In the genomic region with DNA sequence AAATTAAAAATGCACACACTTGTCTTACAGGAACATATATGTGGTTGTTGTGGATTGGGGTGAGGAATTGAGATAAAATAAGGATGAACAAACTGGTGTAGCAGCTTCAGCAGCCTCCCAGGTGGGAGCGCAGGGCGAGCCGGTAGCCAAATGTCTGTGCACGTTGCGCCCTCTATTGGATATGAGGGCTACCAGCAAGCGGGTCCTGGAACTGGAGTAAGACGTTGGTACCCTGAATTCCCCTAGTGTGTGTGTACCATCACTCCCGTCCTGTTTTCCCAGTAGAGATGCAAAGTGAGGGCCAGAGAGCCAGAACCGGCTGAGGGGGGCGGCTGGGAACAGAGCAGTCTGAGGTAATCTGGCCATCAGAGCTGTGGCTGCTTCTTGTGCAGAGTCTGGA, we compare ENCODE assay signal across 8 mouse cellular contexts. TPM values are rescaled to one million over a fixed set of nuclear protein-coding genes. Genes with fewer than 3 reads are reported as not detected.
DNase-seq lines count a peak whose midpoint lies in the region; ATAC-seq and TF ChIP-seq lines count a peak whose summit lies in the region.

No protein-coding gene starts in this region.

- TF ChIP-seq POLR2A in ES-Bruce4 (IDR thresholded peaks at IDR 0.05; ENCODE audit: insufficient read depth, low read length), result no peak
- no peak for TF ChIP-seq POLR2A in cerebellum, adult 2 months (IDR thresholded peaks at IDR 0.05; ENCODE audit: borderline replicate concordance, insufficient read depth, low read length)
- no peak for TF ChIP-seq POLR2A in olfactory bulb, adult 2 months (IDR thresholded peaks at IDR 0.05; ENCODE audit: insufficient read depth, low read depth, low read length)

- H3K4me2 ChIP-seq in kidney, embryonic 15.5 days, result no peak overlapping the region
- H3K4me2 ChIP-seq in liver, embryonic 12.5 days, result no peak overlapping the region

- 0 out of 2 replicates have a peak, but pooled peaks have one; percentile 49 for ATAC-seq in kidney, embryonic 15.5 days (replicated peaks; ENCODE audit: low FRiP score)
- 0 out of 2 replicates have a peak, but pooled peaks have one; percentile 57 for ATAC-seq in liver, embryonic 12.5 days

- H3K4me1 ChIP-seq in ES-Bruce4 (ENCODE audit: control insufficient read depth, insufficient read depth, low read length), result no peaks in the 10 kb centered on the region
- H3K4me1 ChIP-seq in cerebellum, adult 2 months (ENCODE audit: control insufficient read depth, insufficient read depth, low read length), result no peaks in the 10 kb centered on the region
- peaks cover 12% of the 10 kb centered on the region for H3K4me1 ChIP-seq in kidney, embryonic 15.5 days
- H3K4me1 ChIP-seq in liver, embryonic 12.5 days, result peaks cover 2% of the 10 kb centered on the region
- H3K4me1 ChIP-seq in olfactory bulb, adult 2 months (ENCODE audit: control insufficient read depth, insufficient read depth, low read length), result peaks cover 7% of the 10 kb centered on the region

- peak; percentile 96 for TF ChIP-seq CTCF in ES-Bruce4 (IDR thresholded peaks at IDR 0.05; ENCODE audit: low read depth, low read length)
- TF ChIP-seq CTCF in cerebellum, adult 2 months (IDR thresholded peaks at IDR 0.05; ENCODE audit: borderline replicate concordance, insufficient read depth, low read depth, low read length), result peak; percentile 88
- TF ChIP-seq CTCF in olfactory bulb, adult 2 months (IDR thresholded peaks at IDR 0.05; ENCODE audit: insufficient read depth, low read depth, low read length), result peak; percentile 72

- no peaks in the 10 kb centered on the region for H3K27me3 ChIP-seq in ES-Bruce4 (ENCODE audit: control insufficient read depth, insufficient read depth, low read length, poor library complexity, severe bottlenecking)
- no peaks in the 10 kb centered on the region for H3K27me3 ChIP-seq in cerebellum, adult 2 months (ENCODE audit: control insufficient read depth, insufficient read depth, low read length)
- H3K27me3 ChIP-seq in kidney, embryonic 15.5 days, result no peaks in the 10 kb centered on the region
- H3K27me3 ChIP-seq in liver, embryonic 12.5 days (replicated peaks), result 0 out of 2 replicates have a peak, but pooled peaks cover 16% of the 10 kb centered on the region

- no peak overlapping the region for H3K4me3 ChIP-seq in ES-Bruce4 (ENCODE audit: low read depth, low read length)
- H3K4me3 ChIP-seq in cerebellum, adult 2 months (replicated peaks; ENCODE audit: insufficient read depth, low read depth, low read length), result no peak overlapping the region
- no peak overlapping the region for H3K4me3 ChIP-seq in kidney, embryonic 15.5 days (replicated peaks)
- no peak overlapping the region for H3K4me3 ChIP-seq in liver, embryonic 12.5 days
- no peak overlapping the region for H3K4me3 ChIP-seq in olfactory bulb, adult 2 months (ENCODE audit: insufficient read depth, low read depth, low read length)

- H3K36me3 ChIP-seq in ES-Bruce4 (ENCODE audit: control insufficient read depth, insufficient read depth, low read length, poor library complexity, severe bottlenecking), result no peaks in the 10 kb centered on the region
- H3K36me3 ChIP-seq in kidney, embryonic 15.5 days, result no peaks in the 10 kb centered on the region
- no peaks in the 10 kb centered on the region for H3K36me3 ChIP-seq in liver, embryonic 12.5 days

- H3K9ac ChIP-seq in ES-Bruce4 (ENCODE audit: low read depth, poor library complexity, severe bottlenecking), result no peak overlapping the region
- H3K9ac ChIP-seq in kidney, embryonic 15.5 days, result no peak overlapping the region
- H3K9ac ChIP-seq in liver, embryonic 12.5 days, result no peak overlapping the region

- no peaks in the 10 kb centered on the region for H3K9me3 ChIP-seq in ES-Bruce4 (replicated peaks; ENCODE audit: control insufficient read depth, insufficient read depth, low read length, poor library complexity, severe bottlenecking)
- no peaks in the 10 kb centered on the region for H3K9me3 ChIP-seq in kidney, embryonic 15.5 days (replicated peaks)
- H3K9me3 ChIP-seq in liver, embryonic 12.5 days (replicated peaks), result no peaks in the 10 kb centered on the region

- no peak for TF ChIP-seq EP300 in ES-Bruce4 (IDR thresholded peaks at IDR 0.05; ENCODE audit: insufficient read depth, low read depth, low read length)

- 4% methylated on average over 10 of the region's 10 CpGs for WGBS in cerebellum, adult 2 months
- WGBS in kidney, embryonic 15.5 days, result 14% methylated on average over 10 of the region's 10 CpGs
- 5% methylated on average over 10 of the region's 10 CpGs for WGBS in liver, embryonic 12.5 days (ENCODE audit: insufficient replicate concordance)
- 5% methylated on average over 10 of the region's 10 CpGs for WGBS in olfactory bulb, adult 2 months

- no peak overlapping the region for H3K27ac ChIP-seq in ES-Bruce4 (ENCODE audit: insufficient read depth, low read length)
- H3K27ac ChIP-seq in cerebellum, adult 2 months (ENCODE audit: insufficient read depth, low read length), result no peak overlapping the region
- H3K27ac ChIP-seq in kidney, embryonic 15.5 days, result no peak overlapping the region
- no peak overlapping the region for H3K27ac ChIP-seq in liver, embryonic 12.5 days
- no peak overlapping the region for H3K27ac ChIP-seq in olfactory bulb, adult 2 months (ENCODE audit: insufficient read depth, low read depth, low read length)

- peak; percentile 75 to 77 for DNase-seq in B cell, adult 2 months
- DNase-seq in cerebellum, adult 2 months, result peak; percentile 70 to 80
- peak; percentile 67 to 86 for DNase-seq in frontal cortex, postnatal 36 days (ENCODE audit: low spot score in 2 of 2)
- DNase-seq in thymus, postnatal 4 days, result peak; percentile 85

RNA-seq across cellular contexts. Expression of a gene that starts 15.3 kb away (rescaled TPM):
- polyA plus RNA-seq in ES-Bruce4 (2011; ENCODE audit: insufficient read depth, insufficient read length, low read depth, missing spikeins), result not detected in 2 replicates
- polyA plus RNA-seq in cerebellum, adult 2 months (2012; rRNA removed), result 0.27 and 0.54 TPM in 2 replicates
- polyA plus RNA-seq in kidney, embryonic 15.5 days (2015; fragmentation: Nextera tagmentation; extraction: Ambion mirVana), result 0.68 TPM in 1 of 2 replicates, not detected in the other
- polyA plus RNA-seq in liver, embryonic 12.5 days (2016; fragmentation: Nextera tagmentation; extraction: Ambion mirVana), result not detected in 2 replicates
- not detected in 2 replicates for polyA plus RNA-seq in olfactory bulb, adult 2 months (2012; ENCODE audit: insufficient read depth, insufficient read length, low replicate concordance, missing spikeins)

RNA-seq across cellular contexts. Expression of a gene that starts 31.6 kb away (rescaled TPM):
- 112 and 129 TPM in 2 replicates for polyA plus RNA-seq in ES-Bruce4 (2011; ENCODE audit: insufficient read depth, insufficient read length, low read depth, missing spikeins)
- polyA plus RNA-seq in cerebellum, adult 2 months (2012; rRNA removed), result 196 and 199 TPM in 2 replicates
- polyA plus RNA-seq in kidney, embryonic 15.5 days (2015; fragmentation: Nextera tagmentation; extraction: Ambion mirVana), result 35.3 and 39.4 TPM in 2 replicates
- polyA plus RNA-seq in liver, embryonic 12.5 days (2016; fragmentation: Nextera tagmentation; extraction: Ambion mirVana), result 12.9 and 13.7 TPM in 2 replicates
- polyA plus RNA-seq in olfactory bulb, adult 2 months (2012; ENCODE audit: insufficient read depth, insufficient read length, low replicate concordance, missing spikeins), result 179 TPM in 1 of 2 replicates, not detected in the other

RNA-seq across cellular contexts. Expression of a gene that starts 32.2 kb away (rescaled TPM):
- polyA plus RNA-seq in ES-Bruce4 (2011; ENCODE audit: insufficient read depth, insufficient read length, low read depth, missing spikeins), result 31.8 and 42.7 TPM in 2 replicates
- polyA plus RNA-seq in cerebellum, adult 2 months (2012; rRNA removed), result 78.4 and 84.2 TPM in 2 replicates
- 144 and 152 TPM in 2 replicates for polyA plus RNA-seq in kidney, embryonic 15.5 days (2015; fragmentation: Nextera tagmentation; extraction: Ambion mirVana)
- polyA plus RNA-seq in liver, embryonic 12.5 days (2016; fragmentation: Nextera tagmentation; extraction: Ambion mirVana), result 148 and 151 TPM in 2 replicates
- not detected in 2 replicates for polyA plus RNA-seq in olfactory bulb, adult 2 months (2012; ENCODE audit: insufficient read depth, insufficient read length, low replicate concordance, missing spikeins)

RNA-seq across cellular contexts. Expression of a gene that starts 59.2 kb away (rescaled TPM):
- 1.4 and 1.9 TPM in 2 replicates for polyA plus RNA-seq in ES-Bruce4 (2011; ENCODE audit: insufficient read depth, insufficient read length, low read depth, missing spikeins)
- 3.8 and 4.7 TPM in 2 replicates for polyA plus RNA-seq in cerebellum, adult 2 months (2012; rRNA removed)
- 0.57 and 0.87 TPM in 2 replicates for polyA plus RNA-seq in kidney, embryonic 15.5 days (2015; fragmentation: Nextera tagmentation; extraction: Ambion mirVana)
- 0.38 and 0.39 TPM in 2 replicates for polyA plus RNA-seq in liver, embryonic 12.5 days (2016; fragmentation: Nextera tagmentation; extraction: Ambion mirVana)
- not detected in 2 replicates for polyA plus RNA-seq in olfactory bulb, adult 2 months (2012; ENCODE audit: insufficient read depth, insufficient read length, low replicate concordance, missing spikeins)

Comparison
In these comparisons a context has a peak if more than half of its experiments do, and no peak if none do; other contexts are left out.
1. RNA of a gene that starts 32.2 kb away (polyA plus RNA-seq): 148 to 151 TPM in liver, embryonic 12.5 days, 144 to 152 TPM in kidney, embryonic 15.5 days, 78.4 to 84.2 TPM in cerebellum, adult 2 months and 31.8 to 42.7 TPM in ES-Bruce4; not detected in olfactory bulb, adult 2 months; every median in the first group is over 10 times any median in the second.
2. Peak in every context shown above with its lines, with median percentiles within 50 percentile points of each other: DNase-seq and CTCF ChIP-seq.